Mouse (Mus musculus) testis, adult 2 months (tissue): ENCODE measurements around the gene Slc22a18.

ENCODE experiments used
- CTCF ChIP-seq: fragments of 200-500 bp; IDR thresholded peaks from 2 replicates; pipeline ENCODE4 v1.5.1; 2012; ENCODE audit warnings: low read depth, mild to moderate bottlenecking, inconsistent platforms, low read length, moderate library complexity; ENCODE audit not compliant: control insufficient read depth, insufficient read depth, insufficient replicate concordance
- POLR2A ChIP-seq: fragments of 200-500 bp; IDR thresholded peaks from 2 replicates; pipeline ENCODE4 v1.6.1; 2012; ENCODE audit warnings: low read depth, mild to moderate bottlenecking, inconsistent platforms, low read length, moderate library complexity; ENCODE audit not compliant: control insufficient read depth

- TF ChIP-seq POLR2A (no peak), CTCF (no peak)
Observed at GRCm38 (mm10) chr7:143438965-143439364, 34.6 kb upstream of the Slc22a18 start.
